In genomic region chr19:42583677-42584076, GRCm38 (mm10) we compare ENCODE assay signal across 25 mouse cellular contexts. TPM values are rescaled to one million over a fixed set of nuclear protein-coding genes. Genes with fewer than 3 reads are reported as not detected.
A peak's percentile ranks its signal among the peaks of the same experiment; 100 is the strongest.
DNase-seq lines count a peak whose midpoint lies in the region; ATAC-seq lines count a peak whose summit lies in the region.
"Had no signal": no experiment of that assay in that cellular context is flagged by ENCODE, and none has a peak within 500 bp of the region (broad histone marks: within the 10 kb centered on the region; RNA-seq: fewer than 3 reads in every experiment).

No protein-coding gene starts in this region.

- H3K9ac ChIP-seq in midbrain, embryonic 11.5 days (ENCODE audit: low read length) = no peak overlapping the region
- H3K9ac ChIP-seq in liver, embryonic 15.5 days = no peak overlapping the region
- H3K9ac ChIP-seq in forebrain, embryonic 12.5 days = no peak overlapping the region
- H3K9ac ChIP-seq: intestine, embryonic 15.5 days had no signal

- H3K27ac ChIP-seq in midbrain, embryonic 11.5 days (ENCODE audit: low read depth, low read length) = no peak overlapping the region
- no peak overlapping the region for H3K27ac ChIP-seq in midbrain, embryonic 10.5 days (replicated peaks)
- H3K27ac ChIP-seq in liver, embryonic 15.5 days (replicated peaks) = peak overlapping the region; percentile 73
- no peak overlapping the region for H3K27ac ChIP-seq in limb, embryonic 10.5 days
- no peak overlapping the region for H3K27ac ChIP-seq in forebrain, embryonic 12.5 days
- H3K27ac ChIP-seq: intestine, embryonic 15.5 days had no signal

- ATAC-seq in midbrain, embryonic 11.5 days (ENCODE audit: low FRiP score) = no peak
- ATAC-seq in erythroid progenitor cell, adult 5-6 weeks (replicated peaks; ENCODE audit: low FRiP score, poor library complexity, severe bottlenecking) = peak; percentile 71
- ATAC-seq in liver, embryonic 15.5 days (ENCODE audit: insufficient read depth) = peak; percentile 82
- no peak for ATAC-seq in forebrain, embryonic 12.5 days (ENCODE audit: low FRiP score)
- ATAC-seq: hindbrain, embryonic 16.5 days; intestine, embryonic 15.5 days had no signal

- H3K4me3 ChIP-seq in midbrain, embryonic 11.5 days (ENCODE audit: low read depth, low read length) = no peak overlapping the region
- no peak overlapping the region for H3K4me3 ChIP-seq in midbrain, embryonic 10.5 days
- no peak overlapping the region for H3K4me3 ChIP-seq in liver, embryonic 15.5 days (replicated peaks)
- H3K4me3 ChIP-seq in limb, embryonic 10.5 days = no peak overlapping the region
- H3K4me3 ChIP-seq in forebrain, embryonic 12.5 days (replicated peaks) = no peak overlapping the region
- H3K4me3 ChIP-seq: forebrain, embryonic 10.5 days; intestine, embryonic 15.5 days had no signal

- H3K4me1 ChIP-seq in midbrain, embryonic 11.5 days (ENCODE audit: control insufficient read depth, insufficient read depth, low read length) = no peaks in the 10 kb centered on the region
- no peaks in the 10 kb centered on the region for H3K4me1 ChIP-seq in midbrain, embryonic 10.5 days
- peaks cover 32% of the 10 kb centered on the region for H3K4me1 ChIP-seq in liver, embryonic 15.5 days (replicated peaks)
- H3K4me1 ChIP-seq in limb, embryonic 10.5 days = no peaks in the 10 kb centered on the region
- H3K4me1 ChIP-seq in forebrain, embryonic 12.5 days = peaks cover 9% of the 10 kb centered on the region; the same call in 1 of the 2 replicates

- H3K4me2 ChIP-seq in midbrain, embryonic 11.5 days = no peak overlapping the region
- peak overlapping the region; percentile 32 for H3K4me2 ChIP-seq in liver, embryonic 15.5 days
- H3K4me2 ChIP-seq in forebrain, embryonic 12.5 days = no peak overlapping the region
- H3K4me2 ChIP-seq: intestine, embryonic 15.5 days had no signal

- no peaks in the 10 kb centered on the region for H3K9me3 ChIP-seq in midbrain, embryonic 11.5 days (ENCODE audit: control insufficient read depth, low read length)
- no peaks in the 10 kb centered on the region for H3K9me3 ChIP-seq in midbrain, embryonic 10.5 days (replicated peaks)
- no peaks in the 10 kb centered on the region for H3K9me3 ChIP-seq in liver, embryonic 15.5 days (replicated peaks)
- H3K9me3 ChIP-seq in limb, embryonic 10.5 days (replicated peaks) = no peaks in the 10 kb centered on the region
- H3K9me3 ChIP-seq in forebrain, embryonic 12.5 days = no peaks in the 10 kb centered on the region
- H3K9me3 ChIP-seq: forebrain, embryonic 10.5 days; intestine, embryonic 15.5 days had no signal

- no peaks in the 10 kb centered on the region for H3K27me3 ChIP-seq in midbrain, embryonic 11.5 days (ENCODE audit: control insufficient read depth, insufficient read depth, low read length)
- no peaks in the 10 kb centered on the region for H3K27me3 ChIP-seq in midbrain, embryonic 10.5 days (ENCODE audit: low read depth, poor library complexity, severe bottlenecking)
- no peaks in the 10 kb centered on the region for H3K27me3 ChIP-seq in liver, embryonic 15.5 days
- no peaks in the 10 kb centered on the region for H3K27me3 ChIP-seq in limb, embryonic 10.5 days (ENCODE audit: low read depth, poor library complexity, severe bottlenecking)
- no peaks in the 10 kb centered on the region for H3K27me3 ChIP-seq in forebrain, embryonic 12.5 days
- H3K27me3 ChIP-seq: CH12.LX; intestine, embryonic 15.5 days had no signal

- no peaks in the 10 kb centered on the region for H3K36me3 ChIP-seq in midbrain, embryonic 11.5 days (ENCODE audit: control insufficient read depth, insufficient read depth, low read length)
- H3K36me3 ChIP-seq in midbrain, embryonic 10.5 days = peaks cover 26% of the 10 kb centered on the region
- H3K36me3 ChIP-seq in liver, embryonic 15.5 days (replicated peaks) = peaks cover 38% of the 10 kb centered on the region
- H3K36me3 ChIP-seq in limb, embryonic 10.5 days = peaks cover 31% of the 10 kb centered on the region
- peaks cover 6% of the 10 kb centered on the region; the same call in 1 of the 2 replicates for H3K36me3 ChIP-seq in forebrain, embryonic 12.5 days (replicated peaks)

- WGBS in midbrain, embryonic 11.5 days = 94% methylated on average over 5 of the region's 5 CpGs
- 93% methylated on average over 5 of the region's 5 CpGs for WGBS in midbrain, embryonic 10.5 days
- 47% methylated on average over 5 of the region's 5 CpGs for WGBS in liver, embryonic 15.5 days (ENCODE audit: insufficient replicate concordance)
- WGBS in limb, embryonic 10.5 days = 92% methylated on average over 5 of the region's 5 CpGs
- 91% methylated on average over 5 of the region's 5 CpGs for WGBS in forebrain, embryonic 12.5 days

- peak; percentile 21 for DNase-seq in midbrain, embryonic 11.5 days (ENCODE audit: low spot score, missing footprints)
- DNase-seq in midbrain, embryonic 10.5 days (ENCODE audit: low spot score) = no peak
- no peak for DNase-seq in limb, embryonic 10.5 days (ENCODE audit: low spot score)
- DNase-seq in cerebellum, postnatal 4 days (ENCODE audit: low spot score in 2 of 2) = no peak
- DNase-seq: adrenal gland, adult 2 months; B cell, adult 2 months; cerebellum, adult 8-10 months; cerebellum, postnatal 36 days; gastrocnemius, postnatal 36 days; heart, postnatal 14 days; kidney, adult 8-10 months; kidney, postnatal 14 days; lung, adult 18-20 months; lung, postnatal 10 days; midbrain, embryonic 14.5 days; right cerebral cortex, postnatal 25 days; spleen, adult 18-20 months had no signal

RNA-seq across cellular contexts. Expression of gene Loxl4, which starts 28.9 kb away (rescaled TPM):
- polyA plus RNA-seq in midbrain, embryonic 11.5 days (2014; fragmentation: Nextera tagmentation; extraction: Ambion mirVana) = 0.12 and 0.25 TPM in 2 replicates
- polyA plus RNA-seq in midbrain, embryonic 10.5 days (2016; fragmentation: Nextera tagmentation; extraction: Ambion mirVana) = 0.19 and 0.25 TPM in 2 replicates
- not detected in 2 replicates for total RNA-seq in erythroid progenitor cell, adult 5-6 weeks (2015; ENCODE audit: low replicate concordance)
- total RNA-seq in erythroid progenitor cell, adult 5-6 weeks (2017; ENCODE audit: low replicate concordance) = not detected in 2 replicates
- polyA plus RNA-seq in liver, embryonic 15.5 days (2015; fragmentation: Nextera tagmentation; extraction: Ambion mirVana) = 0.05 and 0.06 TPM in 2 replicates
- polyA plus RNA-seq in limb, embryonic 10.5 days (2016; fragmentation: Nextera tagmentation; extraction: Ambion mirVana) = 0.11 and 0.19 TPM in 2 replicates
- polyA plus RNA-seq in forebrain, embryonic 12.5 days (2016; fragmentation: Nextera tagmentation; extraction: Ambion mirVana) = 0.24 and 0.34 TPM in 2 replicates
- total RNA-seq: CH12.LX; megakaryocyte progenitor cell, adult 5-6 weeks had no signal

Comparison
In these comparisons a context has a peak if more than half of its experiments do, and no peak if none do; other contexts are left out.
1. ATAC-seq: peak in erythroid progenitor cell, adult 5-6 weeks (single experiment) and liver, embryonic 15.5 days (single experiment); none in midbrain, embryonic 11.5 days (single experiment) and forebrain, embryonic 12.5 days (single experiment).